Mouse (Mus musculus) bone marrow, adult 2 months (tissue): ENCODE data around the gene Ces3b. TPM values are rescaled to one million over a fixed set of nuclear protein-coding genes. Genes with fewer than 3 reads are reported as not detected.
"Not testable (repeated sequence)": the region's sequence is repeated elsewhere in the genome, so short reads cannot be mapped to it uniquely, and the experiment has no call there.

ENCODE experiments used
- H3K27ac ChIP-seq: fragments of 200-500 bp; 2 replicates; pipeline ENCODE4 v1.5.1; 2012; ENCODE audit warnings: low read depth, mild to moderate bottlenecking, control low read depth, inconsistent platforms, low read length; ENCODE audit not compliant: control insufficient read depth, poor library complexity, insufficient read depth
- H3K4me1 ChIP-seq: fragments of 200-500 bp; 2 replicates; pipeline ENCODE4 v1.6.1; 2011; ENCODE audit warnings: low read length; ENCODE audit not compliant: control insufficient read depth, insufficient read depth
- H3K4me3 ChIP-seq: fragments of 200-500 bp; replicated peaks from 2 replicates; pipeline ENCODE3; 2011; ENCODE audit warnings: mild to moderate bottlenecking, low read depth, low read length, control low read depth; ENCODE audit not compliant: control insufficient read depth
- CTCF ChIP-seq: fragments of 200-500 bp; IDR thresholded peaks from 2 replicates; pipeline ENCODE4 v1.5.1; 2011; ENCODE audit warnings: low read length, control low read depth; ENCODE audit not compliant: control insufficient read depth, insufficient read depth
- POLR2A ChIP-seq: fragments of 200-500 bp; IDR thresholded peaks from 2 replicates; pipeline ENCODE4 v1.6.1; 2011; ENCODE audit warnings: low read depth, mild to moderate bottlenecking, control low read depth, low read length, borderline replicate concordance; ENCODE audit not compliant: control insufficient read depth
- WGBS: fragments of 180-500 bp; shearing (Covaris S2); methylation state at CpG from one replicate; pipeline ENCODE4 v1.1.7; 2018; 5-methylcytosine and 5-hydroxymethylcytosine counted together
- polyA plus RNA-seq: library from polyadenylated mRNA; stranded (reverse); fragments of >200 nt; gene quantifications from 2 replicates; pipeline ENCODE4 v1.2.4, GENCODE M21; 2011; ENCODE audit warnings: low replicate concordance; ENCODE audit not compliant: missing spikeins, insufficient read depth, insufficient read length

The Ces3b gene
- polyA plus RNA-seq: 0.95 and 1.3 TPM in 2 replicates

DNA sequence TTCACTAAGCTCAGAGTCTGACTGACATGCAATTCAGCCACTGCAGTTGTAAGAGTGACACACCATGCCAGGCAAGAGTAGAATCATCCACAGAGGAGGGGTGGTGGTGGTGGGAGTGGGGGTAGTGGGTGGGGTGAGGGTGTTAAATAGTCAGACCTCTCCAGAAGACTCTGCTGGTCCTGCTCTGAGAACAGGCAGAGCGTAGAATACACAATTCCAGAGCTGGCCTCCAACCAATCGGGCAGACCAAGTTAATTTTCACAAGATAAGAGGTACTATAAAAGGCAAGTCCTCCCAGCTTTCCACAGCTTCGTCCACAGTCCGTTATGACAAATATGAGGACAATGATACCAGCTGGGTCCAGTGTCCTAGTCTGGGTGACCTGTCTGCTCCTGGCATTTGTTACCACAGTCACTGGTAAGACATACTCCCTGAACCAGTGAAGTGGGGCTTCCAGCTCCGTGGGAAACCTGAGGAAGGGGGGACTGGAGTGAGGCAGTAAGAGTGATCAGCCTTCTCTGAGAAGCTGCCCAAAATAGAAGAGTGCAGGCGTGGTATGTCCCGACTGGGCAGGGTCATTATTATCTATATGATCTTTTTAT, at the start of gene Ces3b:
Gene Ces3b, plus strand, starts transcription at position 305 of the 602 bp plus-strand sequence.
- no peaks in the 10 kb centered on the region; the same call in 1 of the 2 replicates for H3K4me1 ChIP-seq
- WGBS: 71% methylated on average over 7 of the region's 7 CpGs
- TF ChIP-seq CTCF: no peak
- TF ChIP-seq POLR2A: no peak

DNA sequence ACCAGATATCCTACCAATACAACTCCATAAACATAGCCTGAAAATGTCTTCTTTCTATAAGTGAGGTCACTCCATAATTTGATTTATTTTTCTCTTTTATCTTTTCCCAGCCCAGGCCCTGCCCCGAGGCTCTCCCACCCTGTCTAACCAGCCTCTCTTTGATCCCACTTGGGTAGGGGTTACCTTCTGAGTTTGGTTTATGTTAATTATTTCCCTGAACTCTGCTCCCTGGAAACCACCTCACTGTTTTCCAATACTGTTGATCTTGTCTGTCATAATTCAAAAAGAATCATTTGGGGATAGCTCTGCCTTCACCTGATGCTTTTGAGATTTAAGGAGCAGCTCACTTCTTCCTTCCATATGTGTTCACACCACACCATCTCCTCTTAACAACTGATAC, 40.0 kb upstream of the Ces3b start:
- H3K4me3 ChIP-seq: no peak overlapping the region
- TF ChIP-seq CTCF (no peak), POLR2A (no peak)
- no peak overlapping the region for H3K27ac ChIP-seq
- WGBS: 63% methylated on average over 1 of the region's 1 CpGs
- no peaks in the 10 kb centered on the region for H3K4me1 ChIP-seq

More for the DNA sequence above, at the start of gene Ces3b:
- Histone ChIP-seq H3K4me3 (no peak within 1 kb of the TSS), H3K27ac (no peak within 1 kb of the TSS)

DNA sequence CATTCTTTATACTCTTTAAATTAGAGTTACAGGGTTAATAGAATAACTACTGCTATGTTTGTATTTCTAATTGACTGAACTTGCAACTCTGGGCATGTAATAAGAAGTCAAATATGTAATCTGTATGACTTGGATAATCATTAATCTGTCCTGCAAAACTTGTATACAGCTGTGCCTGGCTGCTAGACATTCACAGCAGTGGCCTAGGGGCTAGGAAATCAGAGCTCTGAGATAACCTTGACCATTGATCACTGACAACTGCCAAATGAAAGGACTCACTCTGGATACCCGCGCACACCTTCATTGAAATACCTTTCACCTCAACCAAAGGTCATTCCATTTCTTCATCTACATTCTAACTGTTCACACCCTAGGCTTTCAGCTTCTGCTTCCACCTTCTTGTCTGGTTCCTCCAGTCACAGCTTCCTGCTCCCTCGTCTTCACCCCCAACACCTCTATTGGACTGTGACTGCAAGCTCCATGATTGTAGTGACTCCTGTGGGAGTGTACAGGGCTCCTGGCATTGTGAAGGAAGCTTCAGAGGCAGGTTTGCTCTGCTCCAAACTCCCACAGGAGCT, 37.6 kb upstream of the Ces3b start:
- Histone ChIP-seq H3K4me3 (no peak overlapping the region), H3K27ac (no peak overlapping the region), H3K4me1 (no peaks in the 10 kb centered on the region)
- WGBS: 67% methylated on average over 3 of the region's 3 CpGs
- TF ChIP-seq CTCF: no peak
- TF ChIP-seq POLR2A: no peak

DNA sequence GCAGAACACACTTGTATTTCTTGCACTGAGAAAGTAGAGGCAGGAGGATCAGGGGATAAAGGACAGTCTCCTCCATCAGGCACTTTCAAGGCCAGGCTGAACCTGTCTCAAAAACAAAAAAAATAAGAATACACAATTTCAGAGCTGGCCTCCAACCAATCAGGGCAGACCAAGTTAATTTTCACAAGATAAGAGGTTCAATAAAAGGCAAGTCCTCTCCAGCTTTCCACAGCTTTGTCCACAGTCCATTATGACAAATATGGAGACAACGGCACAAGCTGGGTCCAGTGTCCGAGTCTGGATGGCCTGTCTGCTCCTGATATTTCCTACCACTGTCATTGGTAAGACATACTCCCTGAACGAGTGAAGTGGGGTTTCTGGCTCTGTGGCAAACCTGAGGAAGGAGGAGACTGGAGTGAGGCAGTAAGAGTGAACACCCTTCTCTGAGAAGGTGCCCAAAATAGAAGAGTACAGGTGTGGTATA, 35.1 kb upstream of the Ces3b start, which contains the start of gene Ces3a:
Gene Ces3a, plus strand, starts transcription at position 231 of the 484 bp plus-strand sequence.
- 74% methylated on average over 3 of the region's 3 CpGs for WGBS
- TF ChIP-seq CTCF (no peak), POLR2A (no peak)
- H3K4me1 ChIP-seq: no peaks in the 10 kb centered on the region
- H3K4me3 ChIP-seq: no peak within 1 kb of the TSS
- no peak within 1 kb of the TSS for H3K27ac ChIP-seq

DNA sequence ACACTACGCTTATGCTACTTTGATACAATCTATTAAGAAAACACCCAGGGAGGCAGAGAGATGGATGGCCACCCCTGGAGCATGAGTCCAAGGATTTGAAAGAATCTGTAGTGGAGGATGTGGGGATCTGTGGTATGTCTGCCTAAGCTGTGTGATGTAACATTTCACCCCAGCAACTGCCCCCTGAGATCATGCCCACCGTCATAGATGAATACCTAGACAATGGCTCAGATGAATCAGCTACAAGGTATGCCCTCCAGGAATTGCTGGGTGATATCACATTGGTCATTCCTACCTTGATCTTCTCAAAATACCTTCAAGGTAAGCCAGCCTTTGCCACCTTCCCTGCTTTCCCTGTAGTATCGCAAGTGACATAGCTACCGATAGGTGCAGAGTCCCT, 27.3 kb upstream of the Ces3b start:
- H3K27ac ChIP-seq: no peak overlapping the region
- WGBS: 84% methylated on average over 4 of the region's 4 CpGs
- H3K4me3 ChIP-seq: no peak overlapping the region
- TF ChIP-seq CTCF (no peak), POLR2A (no peak)
- H3K4me1 ChIP-seq: no peaks in the 10 kb centered on the region

DNA sequence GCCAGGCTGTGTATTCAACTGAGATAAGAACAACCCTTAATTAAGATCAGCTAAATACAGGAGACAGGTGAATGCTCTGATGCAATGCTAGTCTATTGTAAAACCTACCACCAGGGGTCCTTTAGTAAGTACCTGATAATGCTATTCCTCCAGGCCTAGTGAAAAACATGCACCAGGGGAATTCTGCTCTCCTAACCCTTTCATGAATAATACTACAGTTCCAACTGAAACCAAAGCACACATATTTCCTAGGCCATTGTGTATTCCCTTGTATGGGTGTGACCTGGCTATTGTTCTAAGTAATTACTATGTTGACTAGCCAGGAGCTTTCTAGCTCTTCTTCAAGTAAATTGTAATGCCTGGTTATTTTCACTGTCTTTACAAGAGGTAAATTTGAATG, 23.5 kb upstream of the Ces3b start:
- TF ChIP-seq CTCF (no peak), POLR2A (no peak)
- Histone ChIP-seq H3K4me3 (no peak overlapping the region), H3K27ac (no peak overlapping the region), H3K4me1 (no peaks in the 10 kb centered on the region)

DNA sequence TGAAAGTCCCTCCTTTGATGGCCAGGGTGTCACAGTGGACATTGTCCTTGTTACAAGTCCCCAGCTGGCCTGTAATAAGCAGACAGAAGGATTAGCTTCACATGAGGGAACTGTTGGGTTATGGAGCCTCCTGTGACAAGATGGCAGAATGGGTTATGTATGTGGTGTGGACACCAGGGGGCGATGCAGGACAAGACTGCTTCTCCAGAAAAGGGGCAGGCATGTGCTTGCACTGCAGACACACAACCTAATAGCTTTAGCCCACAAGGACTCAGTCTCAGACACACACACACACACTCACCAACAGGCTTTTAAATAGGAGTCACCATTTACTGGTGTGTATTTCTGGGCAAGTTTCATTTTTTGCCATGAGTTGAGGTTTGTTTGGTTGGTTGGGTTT, 16.8 kb upstream of the Ces3b start:
- TF ChIP-seq CTCF: peak; percentile 63
- no peak for TF ChIP-seq POLR2A
- no peaks in the 10 kb centered on the region for H3K4me1 ChIP-seq
- WGBS: 9% methylated on average over 1 of the region's 1 CpGs
- H3K4me3 ChIP-seq: no peak overlapping the region
- no peak overlapping the region for H3K27ac ChIP-seq

DNA sequence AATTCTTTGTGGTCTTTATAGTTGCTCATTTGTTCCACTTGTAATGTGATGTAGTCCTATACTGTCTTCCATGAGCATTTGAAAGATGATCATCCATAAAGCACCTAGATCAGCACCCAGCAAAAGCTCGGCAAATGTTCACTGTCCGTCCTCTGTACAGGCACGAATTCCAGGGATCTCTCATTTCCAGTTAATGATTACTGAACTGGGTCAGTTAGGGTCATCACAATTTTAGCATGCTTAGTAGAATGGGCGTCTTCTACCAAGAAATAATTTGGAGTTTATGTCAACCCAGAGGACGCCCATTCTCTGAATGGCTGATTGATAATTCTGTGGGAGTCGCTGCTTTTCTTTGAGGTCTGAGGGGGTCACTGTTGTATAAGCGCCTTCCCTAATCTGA, 15.6 kb upstream of the Ces3b start:
- not testable (repeated sequence) for H3K4me3 ChIP-seq, H3K27ac ChIP-seq, H3K4me1 ChIP-seq
- WGBS: 71% methylated on average over 7 of the region's 7 CpGs
